Mouse (Mus musculus): ENCODE results near the gene Pld4. TPM values are rescaled to one million over a fixed set of nuclear protein-coding genes. Genes with fewer than 3 reads are reported as not detected.
A peak's percentile ranks its signal among the peaks of the same experiment; 100 is the strongest.

The Pld4 gene
- polyA plus RNA-seq, 1 experiment from 2014 or later = 1.7 TPM

GRCm38 (mm10) chr12:112722240-112723027 lies 38.0 kb upstream of the Pld4 start:
- under 1% methylated on average over 50 of the region's 75 CpGs for WGBS (ENCODE audit: insufficient replicate concordance)
- Histone ChIP-seq H3K9ac (ENCODE audit: low read depth, low read length) (peak overlapping the region; percentile 70), H3K4me3 (ENCODE audit: low read depth, low read length) (peak overlapping the region; percentile 75), H3K36me3 (ENCODE audit: control insufficient read depth, insufficient read depth, low read length) (no peaks in the 10 kb centered on the region), H3K4me1 (ENCODE audit: control insufficient read depth, insufficient read depth, low read length) (peaks cover 5% of the 10 kb centered on the region; the same call in 1 of the 2 replicates), H3K27ac (ENCODE audit: low read depth, low read length) (no peak overlapping the region), H3K9me3 (replicated peaks; ENCODE audit: control insufficient read depth, low read length) (no peaks in the 10 kb centered on the region), H3K4me2 (peak overlapping the region; percentile 99), H3K27me3 (ENCODE audit: control insufficient read depth, insufficient read depth, low read length) (peaks cover 27% of the 10 kb centered on the region)
- ATAC-seq (replicated peaks; ENCODE audit: insufficient number of reproducible peaks, low FRiP score, low TSS enrichment) = peak; percentile 27; the same call in 1 of the 2 replicates

GRCm38 (mm10) chr12:112723028-112723330 lies 37.5 kb upstream of the Pld4 start:
- H3K4me3 ChIP-seq (ENCODE audit: low read depth, low read length) = peak overlapping the region; percentile 75
- 15% methylated on average over 5 of the region's 5 CpGs for WGBS (ENCODE audit: insufficient replicate concordance)
- H3K9ac ChIP-seq (ENCODE audit: low read depth, low read length) = no peak overlapping the region
- H3K27ac ChIP-seq (ENCODE audit: low read depth, low read length) = no peak overlapping the region
- H3K27me3 ChIP-seq (ENCODE audit: control insufficient read depth, insufficient read depth, low read length) = peaks cover 27% of the 10 kb centered on the region
- no peak; the same call in 1 of the 2 replicates for ATAC-seq (replicated peaks; ENCODE audit: insufficient number of reproducible peaks, low FRiP score, low TSS enrichment)
- no peaks in the 10 kb centered on the region for H3K36me3 ChIP-seq (ENCODE audit: control insufficient read depth, insufficient read depth, low read length)
- peaks cover 5% of the 10 kb centered on the region; the same call in 1 of the 2 replicates for H3K4me1 ChIP-seq (ENCODE audit: control insufficient read depth, insufficient read depth, low read length)
- no peaks in the 10 kb centered on the region for H3K9me3 ChIP-seq (replicated peaks; ENCODE audit: control insufficient read depth, low read length)
- peak overlapping the region; percentile 99 for H3K4me2 ChIP-seq

GRCm38 (mm10) chr12:112723445-112723844 lies 37.0 kb upstream of the Pld4 start:
- no peaks in the 10 kb centered on the region for H3K9me3 ChIP-seq (replicated peaks; ENCODE audit: control insufficient read depth, low read length)
- peaks cover 27% of the 10 kb centered on the region for H3K27me3 ChIP-seq (ENCODE audit: control insufficient read depth, insufficient read depth, low read length)
- H3K4me3 ChIP-seq (ENCODE audit: low read depth, low read length) = no peak overlapping the region
- no peak overlapping the region for H3K27ac ChIP-seq (ENCODE audit: low read depth, low read length)
- H3K4me2 ChIP-seq = peak overlapping the region; percentile 99; the same call in 1 of the 2 replicates
- ATAC-seq (replicated peaks; ENCODE audit: insufficient number of reproducible peaks, low FRiP score, low TSS enrichment) = no peak
- H3K36me3 ChIP-seq (ENCODE audit: control insufficient read depth, insufficient read depth, low read length) = no peaks in the 10 kb centered on the region
- H3K4me1 ChIP-seq (ENCODE audit: control insufficient read depth, insufficient read depth, low read length) = peaks cover 5% of the 10 kb centered on the region; the same call in 1 of the 2 replicates
- no peak overlapping the region for H3K9ac ChIP-seq (ENCODE audit: low read depth, low read length)
- WGBS (ENCODE audit: insufficient replicate concordance) = 86% methylated on average over 6 of the region's 6 CpGs

GRCm38 (mm10) chr12:112724077-112724805 lies 36.2 kb upstream of the Pld4 start:
- Histone ChIP-seq H3K9me3 (replicated peaks; ENCODE audit: control insufficient read depth, low read length) (no peaks in the 10 kb centered on the region), H3K36me3 (ENCODE audit: control insufficient read depth, insufficient read depth, low read length) (no peaks in the 10 kb centered on the region), H3K9ac (ENCODE audit: low read depth, low read length) (no peak overlapping the region), H3K27me3 (ENCODE audit: control insufficient read depth, insufficient read depth, low read length) (peaks cover 27% of the 10 kb centered on the region), H3K4me2 (no peak overlapping the region), H3K27ac (ENCODE audit: low read depth, low read length) (no peak overlapping the region), H3K4me1 (ENCODE audit: control insufficient read depth, insufficient read depth, low read length) (peaks cover 5% of the 10 kb centered on the region; the same call in 1 of the 2 replicates), H3K4me3 (ENCODE audit: low read depth, low read length) (no peak overlapping the region)
- WGBS (ENCODE audit: insufficient replicate concordance) = 72% methylated on average over 11 of the region's 11 CpGs
- ATAC-seq (replicated peaks; ENCODE audit: insufficient number of reproducible peaks, low FRiP score, low TSS enrichment) = no peak

GRCm38 (mm10) chr12:112727801-112728200 lies 32.7 kb upstream of the Pld4 start:
- H3K4me2 ChIP-seq = no peak overlapping the region
- H3K9ac ChIP-seq (ENCODE audit: low read depth, low read length) = no peak overlapping the region
- 78% methylated on average over 8 of the region's 8 CpGs for WGBS (ENCODE audit: insufficient replicate concordance)
- H3K9me3 ChIP-seq (replicated peaks; ENCODE audit: control insufficient read depth, low read length) = no peaks in the 10 kb centered on the region
- peaks cover 7% of the 10 kb centered on the region; the same call in 1 of the 2 replicates for H3K27me3 ChIP-seq (ENCODE audit: control insufficient read depth, insufficient read depth, low read length)
- no peaks in the 10 kb centered on the region for H3K36me3 ChIP-seq (ENCODE audit: control insufficient read depth, insufficient read depth, low read length)
- H3K4me1 ChIP-seq (ENCODE audit: control insufficient read depth, insufficient read depth, low read length) = no peaks in the 10 kb centered on the region
- H3K4me3 ChIP-seq (ENCODE audit: low read depth, low read length) = no peak overlapping the region
- H3K27ac ChIP-seq (ENCODE audit: low read depth, low read length) = no peak overlapping the region
- ATAC-seq (replicated peaks; ENCODE audit: insufficient number of reproducible peaks, low FRiP score, low TSS enrichment) = no peak

- no peak overlapping the region for H3K4me2 ChIP-seq
- H3K9me3 ChIP-seq (replicated peaks; ENCODE audit: control insufficient read depth, low read length) = no peaks in the 10 kb centered on the region
- 81% methylated on average over 14 of the region's 14 CpGs for WGBS (ENCODE audit: insufficient replicate concordance)
- H3K9ac ChIP-seq (ENCODE audit: low read depth, low read length) = no peak overlapping the region
- H3K36me3 ChIP-seq (ENCODE audit: control insufficient read depth, insufficient read depth, low read length) = no peaks in the 10 kb centered on the region
- no peak for ATAC-seq (replicated peaks; ENCODE audit: insufficient number of reproducible peaks, low FRiP score, low TSS enrichment)
- 0 out of 2 replicates have a peak, but pooled peaks cover under 1% of the 10 kb centered on the region for H3K27me3 ChIP-seq (ENCODE audit: control insufficient read depth, insufficient read depth, low read length)
- H3K27ac ChIP-seq (ENCODE audit: low read depth, low read length) = no peak overlapping the region
- no peak overlapping the region for H3K4me3 ChIP-seq (ENCODE audit: low read depth, low read length)
- H3K4me1 ChIP-seq (ENCODE audit: control insufficient read depth, insufficient read depth, low read length) = no peaks in the 10 kb centered on the region
These were observed 29.6 kb upstream of the Pld4 start for GRCm38 (mm10) chr12:112730808-112731207.

GRCm38 (mm10) chr12:112732591-112732990 lies 27.9 kb upstream of the Pld4 start:
- no peak overlapping the region for H3K4me3 ChIP-seq (ENCODE audit: low read depth, low read length)
- ATAC-seq (replicated peaks; ENCODE audit: insufficient number of reproducible peaks, low FRiP score, low TSS enrichment) = no peak
- no peak overlapping the region for H3K4me2 ChIP-seq
- H3K4me1 ChIP-seq (ENCODE audit: control insufficient read depth, insufficient read depth, low read length) = no peaks in the 10 kb centered on the region
- H3K9me3 ChIP-seq (replicated peaks; ENCODE audit: control insufficient read depth, low read length) = no peaks in the 10 kb centered on the region
- H3K36me3 ChIP-seq (ENCODE audit: control insufficient read depth, insufficient read depth, low read length) = no peaks in the 10 kb centered on the region; the same call in 1 of the 2 replicates
- H3K9ac ChIP-seq (ENCODE audit: low read depth, low read length) = no peak overlapping the region
- WGBS (ENCODE audit: insufficient replicate concordance) = 82% methylated on average over 10 of the region's 10 CpGs
- H3K27me3 ChIP-seq (ENCODE audit: control insufficient read depth, insufficient read depth, low read length) = 0 out of 2 replicates have a peak, but pooled peaks cover 2% of the 10 kb centered on the region
- H3K27ac ChIP-seq (ENCODE audit: low read depth, low read length) = no peak overlapping the region

GRCm38 (mm10) chr12:112734108-112734820 lies 26.2 kb upstream of the Pld4 start:
- Histone ChIP-seq H3K4me3 (ENCODE audit: low read depth, low read length) (no peak overlapping the region), H3K4me2 (no peak overlapping the region), H3K27ac (ENCODE audit: low read depth, low read length) (no peak overlapping the region), H3K9ac (ENCODE audit: low read depth, low read length) (no peak overlapping the region), H3K4me1 (ENCODE audit: control insufficient read depth, insufficient read depth, low read length) (no peaks in the 10 kb centered on the region), H3K9me3 (replicated peaks; ENCODE audit: control insufficient read depth, low read length) (no peaks in the 10 kb centered on the region), H3K27me3 (ENCODE audit: control insufficient read depth, insufficient read depth, low read length) (0 out of 2 replicates have a peak, but pooled peaks cover 2% of the 10 kb centered on the region), H3K36me3 (ENCODE audit: control insufficient read depth, insufficient read depth, low read length) (no peaks in the 10 kb centered on the region; the same call in 1 of the 2 replicates)
- ATAC-seq (replicated peaks; ENCODE audit: insufficient number of reproducible peaks, low FRiP score, low TSS enrichment) = no peak
- 78% methylated on average over 2 of the region's 2 CpGs for WGBS (ENCODE audit: insufficient replicate concordance)
